Mouse (Mus musculus): ENCODE measurements around the gene Notch2.
"Not testable (repeated sequence)": the region's sequence is repeated elsewhere in the genome, so short reads cannot be mapped to it uniquely, and the experiment has no call there.

Notch2 gene

DNA sequence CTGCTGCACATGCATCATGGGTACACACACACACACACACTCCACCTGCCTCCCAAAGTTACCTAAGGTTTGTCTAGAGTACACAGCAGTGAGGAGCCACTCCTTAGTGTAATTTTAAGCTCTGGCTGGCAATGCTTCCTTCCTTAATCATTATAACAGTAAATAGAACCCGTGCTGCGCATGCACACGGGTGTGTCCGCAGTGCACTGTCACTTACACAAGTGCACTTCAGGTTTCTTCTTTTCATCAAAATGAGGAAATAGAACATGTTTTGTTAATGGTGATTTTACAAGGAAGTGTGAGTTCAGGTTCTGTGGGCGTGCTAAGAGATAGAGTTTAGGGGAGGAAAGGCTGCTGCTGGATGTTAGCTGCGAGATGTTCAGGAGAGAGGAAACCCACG lies 17.8 kb downstream of the Notch2 start:
- no peak for DNase-seq (ENCODE audit: low spot score)

DNA sequence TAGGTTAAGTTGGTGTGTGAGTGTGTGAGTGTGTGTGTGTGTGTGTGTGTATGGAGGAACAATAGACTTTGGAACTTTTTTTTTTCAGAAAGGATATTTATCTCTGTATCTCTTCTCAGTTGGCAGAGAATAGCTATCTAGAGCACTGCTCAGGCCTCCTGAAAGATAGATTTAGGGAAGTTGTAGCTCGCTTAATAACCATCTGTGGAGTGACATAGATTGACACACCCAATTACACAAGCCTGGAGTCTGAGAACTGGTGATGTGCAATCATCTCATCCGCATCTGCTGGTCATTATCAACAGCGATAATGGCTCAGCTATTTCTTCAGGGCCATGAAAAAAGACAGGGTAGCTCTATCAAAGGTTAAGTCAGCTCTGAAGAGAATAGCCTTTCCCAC lies 18.9 kb downstream of the Notch2 start:
- DNase-seq (ENCODE audit: low spot score), result no peak

DNA sequence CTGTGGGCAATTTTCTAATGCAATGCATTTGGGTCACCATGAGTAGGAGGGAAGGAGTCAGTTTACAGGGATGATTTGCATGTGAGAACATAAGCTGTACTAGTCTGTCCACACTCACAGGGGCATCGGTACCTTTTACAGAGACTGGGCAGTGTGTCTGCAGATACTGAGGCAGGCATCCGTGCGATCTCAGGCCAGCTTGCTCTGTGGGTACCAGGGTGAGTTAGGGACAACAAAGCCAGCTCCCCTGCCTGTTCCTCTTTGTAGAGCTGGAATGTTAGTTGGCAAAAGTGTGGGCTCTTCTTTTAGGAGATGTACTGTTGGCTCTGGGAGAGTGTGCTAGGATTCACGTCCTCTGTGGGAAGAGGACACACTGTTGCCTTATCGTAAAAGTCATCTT lies 19.6 kb downstream of the Notch2 start:
- no peak for DNase-seq (ENCODE audit: low spot score)

DNA sequence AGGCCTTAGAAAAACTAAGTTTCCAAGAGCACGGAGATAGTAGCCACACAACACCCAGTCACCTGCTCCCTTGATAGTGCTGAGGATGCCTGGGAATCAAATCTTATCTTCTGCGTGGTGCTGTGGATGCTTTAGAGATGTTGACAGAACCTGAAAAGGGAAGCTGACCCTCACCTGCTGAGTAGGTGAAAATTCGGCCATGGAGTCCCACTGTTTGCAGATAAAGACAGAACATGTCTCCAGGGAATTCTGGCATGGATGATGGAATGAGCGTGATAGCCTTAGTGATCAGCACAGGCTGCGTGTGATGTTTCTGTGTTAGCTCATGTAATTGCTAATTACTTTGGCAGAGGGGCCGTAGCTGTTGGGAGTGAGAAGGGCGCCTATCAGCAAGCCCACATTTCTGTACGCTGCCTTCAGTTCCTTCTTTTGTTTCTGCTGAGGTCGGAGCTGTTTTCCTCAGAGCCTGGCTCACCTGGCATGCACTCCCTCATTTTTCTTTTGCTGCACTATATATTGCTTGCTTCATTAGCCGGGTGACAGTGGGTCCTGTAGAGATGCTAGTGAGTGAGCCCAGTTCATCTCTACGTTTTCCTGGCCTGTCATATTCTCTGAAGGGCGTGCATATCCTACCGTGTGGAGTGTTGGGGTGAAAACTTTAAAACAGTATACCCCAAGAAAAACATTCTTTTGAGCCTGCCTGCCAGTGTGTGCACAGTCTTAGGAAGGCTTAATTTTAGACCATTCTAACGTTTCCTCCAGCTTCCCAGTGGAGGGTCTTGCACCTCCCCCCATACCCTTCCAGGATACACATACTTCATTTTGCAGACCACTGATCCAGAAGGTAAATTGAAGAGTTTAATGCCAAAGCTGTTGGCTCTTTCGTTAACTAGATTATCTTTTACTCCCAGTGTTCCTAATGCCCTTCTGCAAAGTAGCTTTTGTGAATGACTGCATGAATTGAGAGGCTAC lies 21.6 kb downstream of the Notch2 start:
- DNase-seq (ENCODE audit: low spot score), result no peak

DNA sequence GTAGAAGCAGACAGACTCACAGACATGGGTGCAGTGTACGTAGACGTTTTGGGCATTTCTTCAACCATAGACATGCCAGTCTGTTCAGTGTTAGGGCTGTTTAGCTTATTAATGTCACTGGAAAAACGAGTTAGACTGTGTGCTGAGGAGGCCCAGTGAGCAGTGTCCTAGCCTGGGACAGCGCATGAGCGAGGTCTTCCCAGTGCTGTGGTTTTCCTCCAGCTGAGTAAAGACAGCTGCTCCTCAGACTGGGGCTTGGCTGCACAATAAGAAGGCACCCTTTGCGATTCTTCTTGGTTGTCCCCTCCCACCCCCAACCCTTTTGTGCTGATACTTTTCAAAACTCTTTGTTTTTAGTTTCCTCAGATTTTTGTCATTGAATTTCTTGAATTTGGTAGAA lies 22.8 kb downstream of the Notch2 start:
- no peak for DNase-seq (ENCODE audit: low spot score)

DNA sequence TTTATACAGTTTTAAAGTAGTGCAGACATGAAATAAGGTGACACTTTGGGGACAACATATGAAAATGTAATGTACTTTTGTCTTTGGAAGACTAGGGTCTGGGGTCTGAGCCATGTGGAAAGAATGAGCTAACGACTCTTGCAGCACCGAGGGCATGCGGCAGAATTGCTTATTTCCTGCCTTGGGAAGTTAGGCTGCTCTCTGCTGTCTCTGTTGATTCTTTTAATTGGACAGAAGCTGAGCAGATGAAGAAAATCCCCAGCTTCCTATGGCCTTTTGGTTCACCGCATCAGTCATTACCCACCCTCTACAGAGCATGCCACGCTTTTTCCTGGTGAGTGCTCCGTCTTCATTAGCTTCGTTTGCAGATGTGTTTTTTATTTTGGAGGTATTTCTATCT lies 23.8 kb downstream of the Notch2 start:
- DNase-seq (ENCODE audit: low spot score), result no peak

DNA sequence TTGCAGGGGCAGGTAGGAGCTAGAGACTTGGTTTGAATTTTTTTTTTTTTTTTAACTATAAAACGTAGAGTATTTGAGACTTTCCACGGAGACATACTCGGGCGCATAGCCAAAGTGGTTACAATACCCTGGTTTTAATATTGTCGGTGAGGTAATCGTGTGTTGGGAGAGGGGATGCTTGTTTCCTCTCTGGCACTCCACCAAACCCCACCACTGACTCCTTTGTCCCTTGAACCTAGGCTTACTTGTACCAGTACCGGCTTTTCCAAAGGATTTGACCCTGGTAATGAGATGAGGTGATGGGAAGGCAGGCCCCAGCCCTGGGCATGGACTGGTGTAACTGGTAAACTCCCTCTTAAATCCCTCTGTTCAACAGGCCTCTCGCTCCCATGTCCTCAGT lies 25.3 kb downstream of the Notch2 start:
- no peak for DNase-seq (ENCODE audit: low spot score)

DNA sequence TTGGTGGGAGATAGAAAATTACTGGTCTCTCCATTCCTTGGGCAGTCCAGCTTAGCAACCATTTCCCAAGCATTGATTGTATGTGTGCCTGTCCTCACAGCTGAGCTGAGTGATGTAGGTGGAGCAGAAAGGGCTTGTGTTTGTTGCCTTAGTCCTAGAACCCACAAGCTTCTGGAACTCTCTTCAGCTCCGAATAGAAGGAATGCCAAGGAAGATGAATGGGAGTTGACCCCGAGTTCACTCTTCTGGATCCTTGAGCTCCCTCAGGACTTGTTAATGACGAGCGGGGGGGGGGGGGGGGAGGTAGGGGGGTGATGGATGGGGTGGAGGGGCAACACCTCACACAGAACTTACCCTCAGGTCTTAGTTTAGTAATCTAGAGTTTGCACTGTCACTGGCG lies 25.9 kb downstream of the Notch2 start:
- no peak for DNase-seq (ENCODE audit: low spot score)

DNA sequence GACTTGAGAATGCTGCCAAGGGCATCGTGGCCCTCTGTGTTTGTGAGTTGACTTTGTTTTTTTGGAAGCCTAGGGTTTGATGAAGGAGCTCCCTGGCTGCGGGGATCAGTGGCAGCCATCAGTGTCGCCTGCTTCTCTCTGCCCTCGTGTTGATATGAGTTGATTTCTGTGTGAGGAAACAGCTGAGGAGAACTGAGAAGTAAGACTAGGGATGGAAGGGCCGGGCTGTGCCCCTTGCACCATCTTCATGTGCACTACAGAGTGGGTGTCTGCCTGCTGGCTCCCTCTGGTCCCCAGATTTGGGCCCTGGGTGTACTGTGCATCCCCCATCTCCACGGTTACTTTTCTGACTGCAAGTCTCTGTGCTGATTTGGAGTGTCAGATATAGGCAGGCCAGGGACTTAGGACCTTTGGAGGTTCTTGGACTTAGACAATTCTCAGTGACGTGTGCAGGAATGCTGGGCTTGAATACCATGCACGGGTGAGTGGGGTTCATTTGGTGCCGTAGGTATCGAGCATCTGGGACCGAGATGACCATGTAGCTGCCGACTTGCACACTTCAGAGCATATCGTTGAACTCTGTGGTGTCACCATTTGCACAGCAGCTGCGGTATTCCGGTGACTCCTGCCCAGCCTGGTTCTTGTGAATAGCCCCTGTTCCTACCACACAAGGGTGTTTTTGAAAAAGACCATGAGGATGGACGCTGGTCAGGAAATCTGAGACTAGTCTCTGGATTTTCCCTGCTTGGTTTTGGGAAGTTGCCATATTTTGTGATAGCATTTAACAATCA lies 26.5 kb downstream of the Notch2 start:
- no peak for DNase-seq (ENCODE audit: low spot score)

DNA sequence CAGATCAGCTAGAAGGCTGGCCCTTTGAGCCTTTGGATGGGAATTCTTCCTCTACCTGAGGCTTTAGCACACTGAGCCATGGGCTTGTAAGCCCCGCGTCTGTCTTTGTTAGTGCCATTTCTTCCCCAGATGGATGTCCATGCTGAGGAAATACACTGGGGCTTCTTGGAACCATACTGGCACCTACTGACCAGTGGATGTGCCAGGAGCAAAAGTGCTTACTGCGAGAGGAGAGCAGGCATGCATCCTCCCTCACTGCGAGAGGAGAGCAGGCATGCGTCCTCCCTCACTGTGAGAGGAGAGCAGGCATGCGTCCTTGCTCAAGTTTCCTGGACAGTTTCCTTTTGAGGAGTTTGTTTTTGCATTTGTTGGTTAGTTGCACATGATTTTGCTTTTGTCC lies 27.5 kb downstream of the Notch2 start:
- DNase-seq (ENCODE audit: low spot score), result no peak

DNA sequence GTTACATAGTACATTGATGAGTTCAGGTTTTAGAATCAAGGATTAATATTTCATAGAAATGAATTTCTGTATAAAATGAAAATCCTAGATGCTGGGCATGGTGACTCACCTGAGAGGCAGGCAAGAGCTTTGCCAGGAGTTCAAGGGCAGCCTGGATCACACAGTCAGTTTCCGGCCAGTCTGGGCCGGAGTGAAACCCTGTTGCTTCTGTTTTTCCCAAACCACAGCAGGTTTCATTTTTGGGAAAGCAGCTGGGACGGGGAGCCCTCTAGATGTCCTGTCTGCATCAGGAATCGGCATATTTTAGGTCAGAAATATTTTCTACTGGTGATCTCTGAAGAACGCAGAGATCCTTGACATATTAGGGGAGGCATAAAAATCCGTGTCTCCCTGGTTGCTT lies 29.0 kb downstream of the Notch2 start:
- DNase-seq (ENCODE audit: low spot score), result no peak

DNA sequence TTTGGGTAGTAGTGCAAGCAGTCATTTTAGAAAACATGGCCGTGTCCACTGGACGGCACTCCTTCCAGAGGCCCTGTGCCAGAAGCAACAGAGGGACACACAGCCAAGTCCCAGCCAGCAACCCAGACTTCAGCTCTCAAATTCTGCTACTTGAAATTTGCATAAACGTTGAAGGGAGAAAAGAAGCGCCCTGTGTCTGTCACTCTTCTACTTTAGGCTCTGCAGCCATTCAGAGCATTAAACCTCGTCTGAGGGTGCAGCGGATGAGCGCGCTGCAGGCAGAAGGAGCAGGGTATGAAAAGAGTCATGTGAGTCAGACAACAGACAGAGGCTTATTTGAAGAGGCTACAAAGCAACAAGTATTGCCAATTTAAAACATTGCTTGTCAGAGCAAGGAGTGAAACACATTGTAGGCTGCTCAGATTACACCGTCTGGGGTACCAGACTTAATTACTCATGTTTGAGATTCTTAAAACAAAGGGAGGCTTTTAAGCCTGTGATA lies 29.7 kb downstream of the Notch2 start:
- no peak for DNase-seq (ENCODE audit: low spot score)

DNA sequence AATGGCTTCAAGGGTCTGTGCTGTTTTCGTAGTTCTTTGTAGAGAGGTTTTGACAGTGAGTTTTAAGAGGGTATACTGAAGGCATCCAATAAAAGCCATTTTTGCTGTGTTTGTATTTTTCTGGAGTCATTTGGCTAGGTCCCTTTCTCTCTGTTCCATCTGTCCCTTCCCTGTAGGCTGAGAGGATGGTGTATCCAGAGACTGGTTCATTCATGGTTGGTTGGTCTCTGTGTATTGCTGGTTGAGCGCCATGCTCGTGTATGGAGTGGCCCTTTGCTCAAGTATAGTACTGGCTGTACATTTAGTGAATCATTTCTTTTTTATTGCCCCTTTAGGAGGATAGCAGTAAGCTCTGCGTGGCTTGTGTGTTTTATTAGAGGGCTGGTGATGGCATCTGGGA lies 30.3 kb downstream of the Notch2 start:
- DNase-seq (ENCODE audit: low spot score), result no peak

DNA sequence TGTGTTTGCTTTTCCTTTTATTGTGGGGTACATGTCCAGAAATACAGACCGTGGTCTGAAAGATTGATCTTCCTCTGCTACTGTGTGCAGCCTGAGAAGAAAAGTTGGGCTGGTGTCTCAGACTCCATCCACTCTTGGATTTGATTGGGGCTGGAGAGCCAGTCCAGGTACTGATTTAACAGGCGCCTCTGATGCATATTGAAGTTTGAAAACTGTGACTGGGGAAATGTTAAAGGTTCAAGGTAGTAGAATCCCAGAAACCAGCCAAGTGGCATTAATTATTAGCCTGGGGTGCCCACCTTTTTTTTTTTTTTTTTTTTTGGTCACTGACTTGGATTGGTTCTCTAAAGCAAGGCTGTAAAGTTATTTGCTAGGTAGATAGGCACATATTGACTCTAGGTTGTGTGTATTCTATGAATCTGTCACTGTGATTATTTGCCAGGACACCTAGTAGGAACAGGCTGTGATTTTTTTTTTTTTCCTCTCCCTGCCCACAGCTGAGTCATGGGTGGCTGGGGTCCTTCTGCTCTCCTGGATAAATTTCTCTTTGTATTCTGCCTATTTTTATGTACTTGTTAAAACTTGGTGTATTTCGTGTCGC lies 31.5 kb downstream of the Notch2 start:
- DNase-seq (ENCODE audit: low spot score), result no peak

DNA sequence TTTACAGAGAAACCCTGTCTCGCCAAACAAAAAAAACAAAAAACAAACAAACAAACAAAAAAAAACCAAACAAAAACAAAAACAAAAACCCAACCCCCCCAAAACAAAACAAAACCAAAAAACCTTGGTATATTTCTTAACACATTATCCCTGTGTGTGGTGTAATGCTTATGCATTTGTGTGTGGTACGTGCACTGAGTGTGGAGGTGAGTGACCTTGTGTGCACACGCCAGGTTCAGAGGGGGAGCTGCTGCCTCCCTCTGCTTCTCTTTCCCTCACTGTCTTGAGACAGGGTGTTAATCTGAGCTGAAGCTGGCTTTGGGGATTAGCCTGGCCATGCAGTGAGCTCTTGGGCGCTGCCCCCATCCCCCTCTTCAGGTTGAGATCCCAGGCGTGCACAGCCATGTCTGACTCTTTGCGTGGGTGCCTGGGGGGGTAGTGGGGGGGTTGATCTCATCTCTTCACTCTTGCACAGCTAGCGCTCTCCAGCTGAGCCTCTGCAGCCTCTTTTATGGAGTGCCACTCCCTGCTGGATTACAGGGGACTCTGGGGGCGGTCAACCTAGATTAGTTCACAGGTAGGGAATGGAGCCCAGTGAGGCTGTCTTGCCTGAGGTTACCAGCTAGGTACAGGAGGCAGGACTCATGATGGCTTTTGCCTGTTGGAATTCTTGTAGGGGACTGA lies 32.3 kb downstream of the Notch2 start:
- DNase-seq (ENCODE audit: low spot score), result no peak

DNA sequence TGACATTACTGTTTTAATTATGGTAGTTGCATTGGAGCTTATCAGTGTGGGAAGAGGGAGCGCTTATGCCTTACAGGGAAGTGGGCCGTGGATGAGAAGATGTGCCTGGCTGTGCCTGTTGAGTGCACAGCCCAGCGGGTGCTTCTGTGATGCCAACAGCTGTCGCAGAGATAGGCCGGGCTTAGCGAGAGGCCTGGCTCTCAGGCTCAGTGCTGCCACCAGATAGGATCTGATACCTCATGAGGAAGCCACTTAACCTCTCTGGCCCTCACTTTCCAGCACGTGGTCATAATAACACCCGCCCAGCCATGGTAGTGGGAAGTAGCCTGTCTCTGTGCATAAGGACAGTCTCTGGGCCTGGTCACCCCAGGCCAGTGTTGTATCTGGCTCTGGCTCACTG lies 33.0 kb downstream of the Notch2 start:
- no peak for DNase-seq (ENCODE audit: low spot score)

DNA sequence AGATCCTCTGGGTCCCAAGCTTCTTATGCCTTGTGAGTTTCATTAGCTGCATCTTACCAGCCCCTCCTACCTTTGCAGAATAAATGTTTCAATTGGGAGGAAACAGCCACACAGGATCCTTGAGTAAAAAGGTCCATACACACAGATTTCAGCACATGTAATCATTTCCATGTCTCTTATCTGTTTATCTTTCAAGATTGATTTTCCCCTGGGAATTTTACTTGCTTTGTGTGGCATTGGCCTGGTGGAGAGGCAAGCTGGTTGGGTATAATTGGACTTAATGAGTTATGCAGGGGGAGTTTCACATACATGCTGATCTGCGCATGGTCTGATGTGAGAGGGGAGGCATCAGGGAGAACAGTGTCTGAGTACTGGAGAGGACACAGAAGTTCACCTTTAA lies 36.3 kb downstream of the Notch2 start:
- DNase-seq (ENCODE audit: low spot score), result no peak

DNA sequence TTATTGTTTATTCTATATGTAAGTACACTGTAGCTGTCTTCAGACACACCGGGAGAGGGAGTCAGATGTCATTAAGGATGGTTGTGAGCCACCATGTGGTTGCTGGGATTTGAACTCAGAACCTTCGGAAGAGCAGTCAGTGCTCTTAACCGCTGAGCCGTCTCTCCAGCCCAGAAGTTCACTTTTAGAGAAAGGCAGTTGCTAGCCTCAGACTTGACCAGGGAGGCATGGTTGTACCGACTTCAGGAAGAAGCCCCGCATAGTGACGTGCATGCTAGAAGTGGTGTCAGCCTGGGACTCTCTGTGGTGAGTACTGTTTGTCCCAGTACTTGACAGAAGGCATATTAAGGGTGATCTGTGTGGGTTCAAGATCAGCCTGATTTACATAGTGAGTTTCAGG lies 36.8 kb downstream of the Notch2 start:
- not testable (repeated sequence) for DNase-seq (ENCODE audit: low spot score)

DNA sequence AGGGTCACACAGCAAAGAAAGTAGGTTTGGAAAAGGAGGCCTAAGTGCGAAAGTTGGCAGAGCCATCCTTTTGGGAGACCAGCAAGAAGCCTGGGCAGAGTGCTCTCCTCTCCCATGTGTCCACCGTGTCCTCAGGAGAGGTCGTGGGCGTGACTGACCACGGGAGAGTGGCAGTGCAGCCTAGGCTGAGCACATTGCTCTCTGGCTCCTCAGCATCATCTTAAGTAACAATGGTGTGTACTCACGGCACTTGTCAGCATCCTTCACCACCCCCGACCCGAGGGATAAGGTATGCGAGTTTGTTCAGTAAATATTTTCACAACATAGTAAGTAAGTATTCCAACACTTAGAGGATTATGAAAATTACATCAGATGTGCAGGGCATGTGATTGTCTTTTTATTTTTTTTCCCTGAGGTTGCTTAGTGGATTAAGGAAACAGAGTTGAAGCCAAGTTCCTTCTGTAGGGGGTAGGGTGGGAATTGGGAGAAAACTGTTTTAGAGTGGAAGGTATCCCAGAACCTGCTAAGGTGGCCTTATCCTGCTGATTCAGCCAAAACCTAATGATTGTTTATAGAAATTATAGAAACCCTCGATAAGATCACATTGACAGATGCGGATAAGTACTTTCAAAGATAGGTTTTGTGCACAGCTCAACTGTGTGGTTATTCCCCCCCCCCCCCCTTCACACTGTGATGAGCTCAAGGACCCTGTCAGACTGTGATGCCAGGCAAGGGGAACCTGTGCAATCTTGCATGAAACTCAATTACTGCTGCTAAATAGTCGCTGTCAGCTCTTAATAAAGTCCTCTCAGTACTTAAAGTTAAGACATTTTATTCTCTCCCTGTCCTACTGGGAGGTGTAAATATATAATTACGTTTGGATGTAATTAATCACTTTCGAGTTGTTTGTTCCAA lies 37.4 kb downstream of the Notch2 start:
- no peak for DNase-seq (ENCODE audit: low spot score)

DNA sequence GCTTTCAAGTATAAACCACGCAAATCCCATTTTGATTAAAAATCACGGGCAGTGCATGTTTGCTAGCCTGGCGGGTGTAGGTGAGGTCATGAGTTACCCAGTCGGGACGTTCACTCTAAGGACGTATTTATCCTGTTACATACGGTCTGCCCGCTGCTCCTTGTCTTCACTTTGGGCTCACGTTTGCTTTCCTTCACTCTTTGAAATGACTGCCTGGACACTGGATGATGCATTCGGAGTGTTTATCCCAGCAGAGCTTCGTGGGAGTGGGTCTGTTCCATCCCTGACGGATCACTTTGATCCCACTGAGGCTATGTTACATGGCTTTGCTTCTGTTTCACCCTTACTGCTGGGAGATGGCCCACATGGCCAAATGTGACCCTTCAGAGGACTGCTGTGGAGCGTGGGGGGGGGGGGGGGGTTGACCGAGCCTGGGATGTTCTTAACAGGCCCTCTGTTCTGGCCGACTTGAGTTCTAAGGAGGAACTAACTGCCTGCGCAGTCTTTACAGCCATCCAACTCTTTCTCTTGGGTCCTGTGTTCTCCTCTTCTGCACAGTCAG lies 38.2 kb downstream of the Notch2 start:
- no peak for DNase-seq (ENCODE audit: low spot score)

Measured in urinary bladder, postnatal 25 days (tissue).